Mouse (Mus musculus) left cerebral cortex, adult 2 months (tissue): ENCODE data around the gene Def8. TPM values are rescaled to one million over a fixed set of nuclear protein-coding genes. Genes with fewer than 3 reads are reported as not detected.
"Not testable (repeated sequence)": the region's sequence is repeated elsewhere in the genome, so short reads cannot be mapped to it uniquely, and the experiment has no call there.

ENCODE experiments used
- DNase-seq, 2 experiments: peaks; one replicate each; pipeline ENCODE4 v3.0.0; 2021 to 2022; ENCODE audit warnings: low spot score in 2 of 2, mixed read lengths in 1 of 2; ENCODE audit errors: extremely low spot score in 1 of 2
- H3K27ac ChIP-seq: fragments of 200-600 bp; 2 replicates; pipeline ENCODE4 v1.8.1; 2022
- H3K4me3 ChIP-seq: fragments of 200-600 bp; 2 replicates; pipeline ENCODE4 v1.8.1; 2022
- CTCF ChIP-seq: fragments of 200-600 bp; IDR thresholded peaks from 2 replicates; pipeline ENCODE4 v1.8.1; 2022; ENCODE audit warnings: antibody characterized with exemption, mild to moderate bottlenecking, moderate library complexity
- intact Hi-C: fragments of 180-260 bp; cut with DNase I; formaldehyde crosslinking; loops from one replicate; pipeline ENCODE4 v1.15.1; 2025
- total RNA-seq, 2 experiments: library from RNA; stranded (reverse); gene quantifications; 2 replicates each; pipeline ENCODE4 v1.2.3; 2021

The Def8 gene
- total RNA-seq, 2 experiments from 2014 or later, result 55.0 to 55.5 TPM

DNA sequence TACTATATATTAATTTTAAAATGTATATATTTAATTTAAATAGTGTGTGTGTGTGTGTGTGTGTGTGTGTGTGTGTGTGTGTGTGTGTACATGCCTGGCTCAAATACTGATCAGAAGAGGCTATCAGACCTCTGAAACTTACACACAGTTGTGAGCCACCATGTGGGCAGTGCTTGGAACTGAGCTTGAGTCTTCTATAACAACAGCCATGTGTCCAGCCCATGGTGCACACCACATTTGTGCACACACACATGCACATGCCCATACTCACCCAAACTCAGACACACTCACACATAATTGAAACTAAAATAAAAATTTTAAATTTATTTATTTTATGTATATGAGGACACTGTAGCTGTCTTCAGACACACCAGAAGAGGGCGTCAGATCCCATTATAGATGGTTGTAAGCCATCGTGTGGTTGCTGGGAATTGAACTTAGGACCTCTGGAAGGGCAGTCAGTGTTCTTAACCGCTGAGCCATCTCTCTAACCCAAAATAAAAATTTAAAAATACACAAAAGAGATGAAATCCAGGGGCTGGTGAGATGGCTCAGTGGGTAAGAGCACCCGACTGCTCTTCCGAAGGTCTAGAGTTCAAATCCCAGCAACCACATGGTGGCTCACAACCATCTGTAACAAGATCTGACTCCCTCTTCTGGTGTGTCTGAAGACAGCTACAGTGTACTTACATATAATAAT is 8.2 kb upstream of the Def8 start:
- intact Hi-C loops, H3K27ac ChIP-seq, DNase-seq, H3K4me3 ChIP-seq: not testable (repeated sequence)
- TF ChIP-seq CTCF, result peak; percentile 15

DNA sequence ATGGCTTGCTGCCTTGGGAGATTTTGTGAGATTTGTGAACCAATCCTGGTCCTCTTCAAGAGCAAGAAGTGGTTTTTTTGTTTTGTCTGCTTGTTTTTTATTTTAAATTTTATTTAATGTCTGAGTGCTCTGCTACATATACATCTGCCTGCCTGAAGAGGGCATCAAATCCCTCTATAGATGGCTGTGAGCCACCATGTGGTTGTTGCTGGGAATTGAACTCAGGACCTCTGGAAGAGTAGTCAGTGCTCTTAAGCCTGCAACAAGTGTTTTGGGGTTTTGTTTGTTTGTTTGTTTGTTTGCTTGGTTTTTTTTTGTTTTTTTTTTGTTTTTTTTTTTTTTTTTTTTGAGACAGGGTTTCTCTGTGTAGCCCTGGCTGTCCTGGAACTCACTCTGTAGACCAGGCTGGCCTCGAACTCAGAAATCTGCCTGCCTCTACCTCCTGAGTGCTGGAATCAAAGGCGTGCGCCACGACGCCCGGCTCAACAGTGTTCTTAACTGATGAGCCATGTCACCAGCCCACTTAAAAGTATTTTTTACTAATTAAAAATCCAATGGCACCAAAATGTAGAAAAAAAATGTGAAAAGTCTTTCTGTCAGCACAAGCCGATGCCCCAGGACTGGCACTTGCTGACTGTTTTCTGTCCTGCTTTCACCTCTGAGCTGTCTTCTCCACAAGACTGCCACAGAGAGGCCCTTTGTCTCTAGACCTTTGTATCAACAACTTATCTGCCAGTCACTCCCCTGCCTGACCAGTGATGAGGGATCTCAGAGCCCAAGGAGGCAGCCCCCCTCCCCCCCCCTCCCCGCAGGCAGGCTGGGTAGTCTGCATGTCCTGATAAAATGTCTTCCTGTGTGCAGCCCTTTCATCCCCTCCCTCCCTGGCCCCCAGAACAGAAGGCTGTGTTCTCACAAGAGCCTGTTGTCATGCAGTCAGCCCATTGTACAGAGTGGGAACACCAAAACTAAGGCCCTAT is 7.1 kb upstream of the Def8 start:
- no peak overlapping the region for H3K4me3 ChIP-seq
- peak; percentile 62 for TF ChIP-seq CTCF

DNA sequence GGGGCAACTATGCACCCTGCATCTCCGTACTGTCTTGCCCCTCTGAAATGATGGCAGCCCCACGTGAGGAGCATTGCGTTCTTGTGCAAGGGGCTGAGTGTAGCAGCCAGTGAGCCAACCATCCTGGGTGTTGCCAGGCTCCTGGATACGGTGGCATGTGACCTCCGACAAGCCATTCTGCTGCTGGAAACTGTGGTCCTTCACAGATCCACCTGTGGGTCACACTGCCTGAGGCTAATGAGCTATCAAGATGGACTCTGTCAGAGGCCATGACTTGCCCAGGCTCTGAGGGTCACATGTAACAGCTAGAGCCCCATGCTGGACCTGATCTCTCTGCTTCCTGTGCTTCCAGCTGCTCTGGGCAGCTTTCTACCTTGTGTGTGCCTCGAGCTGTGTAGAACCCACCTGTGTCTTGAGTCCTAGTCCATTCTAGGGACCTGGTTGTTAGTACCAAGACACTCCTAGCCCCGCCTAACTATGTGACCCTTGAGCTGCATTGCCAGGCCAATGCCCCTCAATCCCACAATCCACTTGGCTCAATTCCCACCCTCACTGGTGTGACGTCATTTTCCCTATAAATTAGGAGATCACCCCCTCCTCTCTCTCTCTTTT is 6.3 kb upstream of the Def8 start:
- Histone ChIP-seq H3K4me3 (no peak overlapping the region), H3K27ac (no peak overlapping the region)
- no peak for TF ChIP-seq CTCF
- intact Hi-C loops, result no loop called here
- no peak for DNase-seq

More for the DNA sequence above, 7.1 kb upstream of the Def8 start:
- DNase-seq, result no peak
- intact Hi-C loops, result no loop called here
- no peak overlapping the region for H3K27ac ChIP-seq

DNA sequence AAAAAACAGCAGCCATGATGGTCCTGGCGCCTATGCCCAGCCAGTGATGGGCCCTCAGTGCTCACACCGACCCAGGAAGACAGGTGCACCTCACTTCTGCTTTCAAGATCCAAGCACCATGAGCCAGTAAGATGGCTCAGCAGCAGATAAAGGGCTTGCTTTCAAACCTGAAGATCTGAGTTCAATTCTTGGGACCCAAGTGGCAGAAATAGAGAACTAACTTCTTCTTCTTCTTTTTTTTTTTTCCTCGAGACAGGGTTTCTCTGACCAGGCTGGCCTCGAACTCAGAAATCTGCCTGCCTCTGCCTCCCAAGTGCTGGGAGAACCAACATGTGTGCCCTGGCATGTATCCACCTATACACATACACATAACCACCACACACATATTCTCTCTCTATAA is 3.6 kb upstream of the Def8 start:
- TF ChIP-seq CTCF, result no peak
- no peak overlapping the region for H3K27ac ChIP-seq
- no peak overlapping the region for H3K4me3 ChIP-seq
- intact Hi-C loops, result no loop called here
- DNase-seq, result no peak

DNA sequence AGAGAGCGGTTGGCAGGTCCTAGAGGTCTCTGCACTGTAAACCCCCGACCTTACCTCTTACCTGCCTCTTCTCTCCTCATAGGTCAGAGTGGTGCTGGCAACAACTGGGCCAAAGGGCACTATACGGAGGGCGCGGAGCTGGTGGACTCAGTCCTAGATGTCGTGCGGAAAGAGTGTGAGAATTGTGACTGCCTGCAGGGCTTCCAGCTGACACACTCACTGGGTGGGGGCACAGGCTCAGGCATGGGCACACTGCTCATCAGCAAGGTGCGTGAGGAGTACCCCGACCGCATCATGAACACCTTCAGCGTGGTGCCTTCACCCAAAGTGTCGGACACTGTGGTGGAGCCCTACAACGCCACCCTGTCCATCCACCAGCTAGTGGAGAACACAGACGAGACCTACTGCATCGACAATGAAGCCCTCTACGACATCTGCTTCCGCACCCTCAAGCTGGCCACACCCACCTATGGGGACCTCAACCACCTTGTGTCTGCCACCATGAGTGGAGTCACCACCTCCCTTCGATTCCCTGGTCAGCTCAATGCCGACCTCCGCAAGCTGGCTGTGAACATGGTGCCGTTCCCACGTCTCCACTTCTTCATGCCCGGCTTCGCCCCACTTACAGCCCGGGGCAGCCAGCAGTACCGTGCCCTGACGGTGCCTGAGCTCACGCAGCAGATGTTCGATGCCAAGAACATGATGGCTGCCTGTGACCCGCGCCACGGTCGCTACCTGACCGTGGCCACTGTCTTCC is 2.6 kb upstream of the Def8 start:
- TF ChIP-seq CTCF, result no peak
- intact Hi-C loops, result no loop called here
- no peak for DNase-seq
- no peak overlapping the region for H3K4me3 ChIP-seq
- no peak overlapping the region for H3K27ac ChIP-seq

DNA sequence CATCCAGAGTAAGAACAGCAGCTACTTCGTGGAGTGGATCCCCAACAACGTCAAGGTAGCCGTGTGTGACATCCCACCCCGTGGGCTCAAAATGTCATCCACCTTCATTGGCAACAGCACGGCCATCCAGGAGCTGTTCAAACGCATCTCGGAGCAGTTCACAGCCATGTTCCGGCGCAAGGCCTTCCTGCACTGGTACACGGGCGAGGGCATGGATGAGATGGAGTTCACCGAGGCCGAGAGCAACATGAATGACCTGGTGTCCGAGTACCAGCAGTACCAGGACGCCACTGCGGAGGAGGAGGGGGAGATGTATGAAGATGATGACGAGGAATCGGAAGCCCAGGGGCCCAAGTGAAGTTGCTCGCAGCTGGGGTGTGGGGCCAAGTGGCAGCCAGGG is 2.0 kb upstream of the Def8 start:
- no peak for DNase-seq
- intact Hi-C loops, result no loop called here
- H3K27ac ChIP-seq, result no peak overlapping the region; the same call in 1 of the 2 replicates
- no peak overlapping the region for H3K4me3 ChIP-seq
- TF ChIP-seq CTCF, result no peak

DNA sequence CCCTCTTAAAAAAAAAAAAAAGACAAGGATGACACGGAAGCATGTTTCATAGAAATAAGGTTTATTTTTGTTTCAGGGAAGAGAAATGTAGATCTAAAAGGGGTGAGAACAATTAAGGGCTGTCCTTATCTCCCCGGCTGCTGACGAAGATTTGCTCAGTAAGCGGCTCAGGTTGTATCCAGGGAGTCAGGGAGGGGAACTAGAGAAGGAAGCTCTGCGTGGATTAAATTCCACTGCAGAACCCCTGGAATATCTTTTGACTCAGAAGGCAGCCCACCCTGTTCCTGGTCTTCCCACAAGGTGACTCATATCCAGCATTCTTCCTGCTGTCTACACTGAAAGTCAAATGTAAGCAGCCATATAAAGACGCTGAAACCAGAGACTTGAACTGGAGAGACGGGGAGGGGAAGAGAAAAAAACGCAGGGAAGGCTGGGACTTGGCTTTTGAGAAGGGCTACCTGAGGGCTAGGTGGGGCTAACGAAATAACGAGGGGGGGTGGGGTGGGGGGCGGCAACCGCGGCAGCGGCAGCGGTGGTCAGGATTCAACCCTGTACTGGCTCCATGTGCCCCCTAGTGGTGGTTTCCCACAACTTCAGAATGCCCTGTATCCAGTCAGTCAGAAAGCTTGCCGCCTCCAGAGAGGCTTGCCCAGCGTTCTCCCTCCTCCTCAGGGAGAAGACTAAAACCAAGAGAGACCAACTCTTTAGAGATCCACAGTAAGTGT is 1.1 kb upstream of the Def8 start:
- Histone ChIP-seq H3K4me3 (no peak overlapping the region), H3K27ac (peak overlapping the region; percentile 5)
- TF ChIP-seq CTCF, result peak; percentile 84
- DNase-seq, result peak; percentile 76 to 78
- intact Hi-C loops, result no loop called here

DNA sequence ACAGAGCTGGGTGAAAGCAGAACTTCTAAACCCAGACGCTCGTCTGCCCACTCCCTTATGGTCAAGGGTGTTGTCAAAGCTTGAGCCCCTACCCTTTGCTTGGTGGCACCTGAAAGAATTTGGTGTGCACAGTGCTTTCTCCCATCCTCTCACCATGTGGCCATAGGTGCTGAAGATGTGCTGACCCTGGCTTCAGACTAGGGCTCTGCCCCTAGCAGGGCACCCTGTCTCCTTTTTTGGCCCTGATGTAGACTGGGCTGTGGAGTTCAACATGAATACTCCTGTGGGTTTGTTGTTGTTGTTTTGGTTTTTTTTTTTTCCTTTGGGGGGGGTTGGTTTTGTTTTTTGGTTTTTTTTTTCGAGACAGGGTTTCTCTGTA is 557 bp upstream of the Def8 start:
- peak overlapping the region; percentile 5; the same call in 1 of the 2 replicates for H3K27ac ChIP-seq
- no peak for TF ChIP-seq CTCF
- intact Hi-C loops, result no loop called here
- DNase-seq, result peak in 1 of 2 experiments; percentile 15
- H3K4me3 ChIP-seq, result no peak overlapping the region

DNA sequence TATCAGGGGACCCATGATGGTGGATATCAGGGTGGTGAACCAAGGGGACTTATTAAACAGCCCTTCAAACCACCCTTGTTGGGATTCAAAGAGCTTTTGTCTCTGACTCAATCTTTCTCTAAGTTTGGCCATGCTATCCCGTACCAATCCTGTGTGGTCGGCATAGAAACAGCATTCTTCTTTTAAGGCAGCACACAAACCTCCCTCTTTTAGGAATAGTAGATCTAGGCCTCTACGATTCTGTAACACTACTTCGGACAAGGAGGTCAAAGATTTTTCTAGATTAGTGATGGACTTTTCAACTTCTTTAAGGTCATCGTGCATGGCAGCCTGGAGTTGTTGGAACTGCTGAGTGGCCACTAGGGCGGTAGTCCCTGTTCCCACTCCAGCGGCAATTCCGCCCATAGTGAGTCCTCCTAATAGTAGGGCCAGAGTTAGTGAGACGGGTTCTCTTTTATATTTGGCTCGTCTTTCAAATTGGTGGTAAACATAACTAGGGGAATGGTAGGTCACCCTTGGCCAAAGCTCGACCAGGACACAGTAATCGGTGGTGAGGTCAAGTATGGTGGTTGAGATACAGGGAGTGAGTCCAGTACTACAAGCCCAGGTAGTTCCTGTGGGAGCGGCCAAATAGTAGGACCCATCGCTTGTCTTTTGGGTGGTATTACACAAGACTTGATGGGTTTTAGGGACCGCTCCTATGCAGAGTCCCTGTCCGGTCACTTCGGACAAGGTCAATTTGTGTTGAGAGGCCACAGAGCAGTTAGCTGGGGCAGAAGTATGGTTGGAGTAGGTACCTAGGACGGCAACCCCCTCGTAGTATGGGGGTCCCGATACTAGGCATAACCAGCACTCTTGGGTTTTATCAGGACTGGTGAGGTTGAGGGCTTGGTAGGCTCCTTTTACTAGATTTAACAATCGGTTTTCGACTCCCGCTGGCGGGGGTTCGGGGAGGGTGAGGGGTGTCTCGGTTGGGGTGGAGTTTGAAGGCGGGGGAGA is 3.5 kb downstream of the Def8 start:
- intact Hi-C loops, result no loop called here
- no peak for DNase-seq
- H3K27ac ChIP-seq, result no peak overlapping the region
- H3K4me3 ChIP-seq, result no peak overlapping the region
- TF ChIP-seq CTCF, result no peak
